Mouse (Mus musculus) erythroblast, embryonic 14.5 days (primary cell): Measurements from ENCODE around the gene Efhd1.

ENCODE experiments used
- GATA1 ChIP-seq: IDR thresholded peaks from 2 replicates; pipeline ENCODE4 v1.6.1; 2012; ENCODE audit warnings: low read length, inconsistent platforms, mixed read lengths
- TAL1 ChIP-seq: IDR thresholded peaks from 3 replicates; pipeline ENCODE4 v1.6.1; 2012; ENCODE audit warnings: low read length, inconsistent platforms, mixed read lengths

GRCm38 (mm10) chr1:87309621-87310020, 45.5 kb downstream of the Efhd1 start:
- TF ChIP-seq TAL1 (no peak), GATA1 (no peak)
